Mouse (Mus musculus): ENCODE results near the gene Ajuba.

- no peak for TF ChIP-seq POLR2A (IDR thresholded peaks at IDR 0.05; ENCODE audit: borderline replicate concordance, low read depth, low read length)
- TF ChIP-seq CTCF (IDR thresholded peaks at IDR 0.05; ENCODE audit: low read depth, low read length): no peak
Observed at GRCm38 (mm10) chr14:54582536-54582935, 5.2 kb upstream of the Ajuba start.
